Mouse (Mus musculus): ENCODE data around the gene Chadl.
A peak's percentile ranks its signal among the peaks of the same experiment; 100 is the strongest.
"Not testable (repeated sequence)": the region's sequence is repeated elsewhere in the genome, so short reads cannot be mapped to it uniquely, and the experiment has no call there.

Chadl gene

GRCm38 (mm10) chr15:81697175-81697574 is at the start of gene Chadl:
Chadl (minus strand) TSS chr15:81697287.
- DNase-seq, result peak; percentile 68

GRCm38 (mm10) chr15:81745601-81746114 is 48.6 kb upstream of the Chadl start:
- peak; percentile 32 for DNase-seq

GRCm38 (mm10) chr15:81744992-81745600 is 48.0 kb upstream of the Chadl start, which contains the start of the genes Zc3h7b and Rangap1:
Zc3h7b (plus strand) TSS chr15:81745057.
Rangap1 (minus strand) TSS chr15:81745530.
- DNase-seq, result peak; percentile 60

GRCm38 (mm10) chr15:81742368-81742767 is 45.3 kb upstream of the Chadl start:
- not testable (repeated sequence) for DNase-seq

- DNase-seq, result no peak
Observed at GRCm38 (mm10) chr15:81739924-81740323, 42.8 kb upstream of the Chadl start.

GRCm38 (mm10) chr15:81739296-81739695 is 42.2 kb upstream of the Chadl start:
- DNase-seq, result no peak

- DNase-seq, result no peak
Observed at GRCm38 (mm10) chr15:81735075-81735474, 38.0 kb upstream of the Chadl start.

GRCm38 (mm10) chr15:81729792-81730635 is 32.9 kb upstream of the Chadl start:
- peak; percentile 99 for DNase-seq

- peak; percentile 48 for DNase-seq
Observed at GRCm38 (mm10) chr15:81729241-81729791, 32.2 kb upstream of the Chadl start.

GRCm38 (mm10) chr15:81725965-81726364 is 28.9 kb upstream of the Chadl start:
- DNase-seq, result no peak

- DNase-seq, result no peak
Observed at GRCm38 (mm10) chr15:81723653-81724052, 26.6 kb upstream of the Chadl start.

- no peak for DNase-seq
Observed at GRCm38 (mm10) chr15:81722361-81722760, 25.3 kb upstream of the Chadl start.

- no peak for DNase-seq
Observed at GRCm38 (mm10) chr15:81719139-81719531, 22.0 kb upstream of the Chadl start.

GRCm38 (mm10) chr15:81718336-81719138 is 21.4 kb upstream of the Chadl start:
- DNase-seq, result peak; percentile 61

GRCm38 (mm10) chr15:81713742-81714141 is 16.7 kb upstream of the Chadl start:
- no peak for DNase-seq

GRCm38 (mm10) chr15:81710801-81711200 is 13.7 kb upstream of the Chadl start:
- no peak for DNase-seq

- no peak for DNase-seq
Observed at GRCm38 (mm10) chr15:81709686-81710085, 12.6 kb upstream of the Chadl start.

- no peak for DNase-seq
Observed at GRCm38 (mm10) chr15:81708991-81709390, 11.9 kb upstream of the Chadl start.

- DNase-seq, result no peak
Observed at GRCm38 (mm10) chr15:81703094-81703489, 6.0 kb upstream of the Chadl start.

GRCm38 (mm10) chr15:81702306-81703093 is 5.4 kb upstream of the Chadl start:
- no peak for DNase-seq

GRCm38 (mm10) chr15:81701350-81701749 is 4.3 kb upstream of the Chadl start:
- not testable (repeated sequence) for DNase-seq

- no peak for DNase-seq
Observed at GRCm38 (mm10) chr15:81700601-81701000, 3.5 kb upstream of the Chadl start.
